Mouse (Mus musculus): ENCODE data around the gene Grcc10. TPM values are rescaled to one million over a fixed set of nuclear protein-coding genes. Genes with fewer than 3 reads are reported as not detected.
A peak's percentile ranks its signal among the peaks of the same experiment; 100 is the strongest.

The Grcc10 gene
- polyA plus RNA-seq, 1 experiment from 2014 or later, result 380 TPM

DNA sequence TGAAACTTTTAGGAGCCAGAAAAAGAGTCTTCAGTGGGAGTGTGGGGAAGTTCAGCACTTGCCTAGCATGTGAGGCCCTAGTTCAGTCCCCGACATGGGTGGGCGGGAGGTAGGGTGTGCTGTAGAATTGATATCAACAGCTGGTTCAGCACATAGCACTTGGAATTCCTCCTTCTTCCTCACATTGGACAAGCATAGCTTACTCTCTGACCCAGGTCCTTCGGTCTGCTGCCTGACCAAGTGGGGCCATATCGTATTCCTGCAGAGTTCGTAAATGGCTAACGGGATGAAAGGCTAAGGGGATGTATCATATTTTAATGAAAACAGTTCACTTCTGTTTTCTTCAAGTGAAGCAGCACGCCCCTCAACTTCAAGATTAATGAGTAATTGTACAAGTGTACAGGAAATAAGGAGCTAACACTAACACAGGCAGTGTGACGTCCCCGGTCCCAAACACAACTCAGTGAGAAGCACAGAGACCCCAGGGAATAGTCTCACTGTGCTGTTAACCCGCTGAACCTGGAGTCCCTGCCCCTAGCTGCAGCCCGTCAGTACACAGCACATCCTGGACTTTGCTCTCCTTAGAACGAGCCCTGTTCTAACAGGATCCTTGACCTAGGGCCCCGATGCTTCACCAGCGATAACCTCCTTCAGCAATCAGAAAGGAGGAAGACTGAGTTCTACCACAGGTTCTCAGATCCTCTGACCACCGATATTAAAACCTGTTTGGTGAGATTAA, 47.8 kb downstream of the Grcc10 start:
- Histone ChIP-seq H3K27ac (ENCODE audit: low read depth, low read length) (no peak overlapping the region), H3K9me3 (replicated peaks; ENCODE audit: control insufficient read depth, low read length) (no peaks in the 10 kb centered on the region), H3K36me3 (ENCODE audit: control insufficient read depth, insufficient read depth, low read length) (no peaks in the 10 kb centered on the region), H3K9ac (ENCODE audit: low read depth, low read length) (no peak overlapping the region), H3K4me2 (no peak overlapping the region), H3K27me3 (ENCODE audit: control insufficient read depth, insufficient read depth, low read length) (no peaks in the 10 kb centered on the region), H3K4me3 (ENCODE audit: low read depth, low read length) (no peak overlapping the region), H3K4me1 (ENCODE audit: control insufficient read depth, insufficient read depth, low read length) (no peaks in the 10 kb centered on the region)
- ATAC-seq (replicated peaks; ENCODE audit: insufficient number of reproducible peaks, low FRiP score, low TSS enrichment), result no peak
- WGBS (ENCODE audit: insufficient replicate concordance), result 72% methylated on average over 15 of the region's 15 CpGs

DNA sequence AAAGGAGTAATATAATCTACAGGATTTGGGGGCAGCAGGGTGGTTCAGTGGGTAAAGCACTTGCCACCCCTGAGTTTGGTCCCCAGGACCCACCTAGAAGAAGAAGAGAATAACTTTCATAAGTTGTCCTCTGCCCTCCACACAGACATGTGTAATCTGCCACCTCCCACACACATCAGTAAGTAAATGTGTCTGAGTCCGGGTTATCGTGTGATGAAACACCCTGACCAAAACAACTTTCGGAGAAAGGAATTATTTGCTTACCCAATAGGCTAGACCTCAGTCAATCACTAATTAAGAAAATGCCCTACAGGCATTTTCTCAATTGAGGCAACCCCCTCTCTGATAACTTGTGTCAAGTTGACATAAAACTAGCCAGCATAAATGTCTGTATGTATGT, 50.7 kb downstream of the Grcc10 start:
- no peak for ATAC-seq (replicated peaks; ENCODE audit: insufficient number of reproducible peaks, low FRiP score, low TSS enrichment)
- no peak overlapping the region for H3K27ac ChIP-seq (ENCODE audit: low read depth, low read length)
- 85% methylated on average over 3 of the region's 3 CpGs for WGBS (ENCODE audit: insufficient replicate concordance)
- no peak overlapping the region for H3K4me3 ChIP-seq (ENCODE audit: low read depth, low read length)
- no peaks in the 10 kb centered on the region for H3K36me3 ChIP-seq (ENCODE audit: control insufficient read depth, insufficient read depth, low read length)
- no peak overlapping the region for H3K9ac ChIP-seq (ENCODE audit: low read depth, low read length)
- no peak overlapping the region for H3K4me2 ChIP-seq
- H3K4me1 ChIP-seq (ENCODE audit: control insufficient read depth, insufficient read depth, low read length), result no peaks in the 10 kb centered on the region; the same call in 1 of the 2 replicates
- H3K27me3 ChIP-seq (ENCODE audit: control insufficient read depth, insufficient read depth, low read length), result no peaks in the 10 kb centered on the region
- H3K9me3 ChIP-seq (replicated peaks; ENCODE audit: control insufficient read depth, low read length), result no peaks in the 10 kb centered on the region

MicroRNAs within 50 kb of the gene (microRNA counts, 519-probe panel; counts per million panel counts)
- microRNA mmu-miR-141 (32.2 counts per million), microRNA mmu-miR-200c (2,986 counts per million, percentile 12 among the panel's probes with 10 or more counts)

Small RNA genes lying within 50 kb of the gene (microRNA-seq; reads per million reads assigned to microRNA genes)
- gene Mir141 (ENCODE audit: borderline number of aligned reads) (55.8 reads per million, percentile 59 among the genes with 10 or more reads in this experiment), gene Mir200c (ENCODE audit: borderline number of aligned reads) (448 reads per million, percentile 79 among the genes with 10 or more reads in this experiment)

Other genes with a start within 250 kb of the Grcc10 start
- gene C1rl, start 248.3 kb downstream of the Grcc10 start, polyA plus RNA-seq (2014; fragmentation: Nextera tagmentation; extraction: Ambion mirVana), result 0.16 and 0.35 TPM in 2 replicates
- 0.09 and 0.21 TPM in 2 replicates for gene C1ra, start 229.0 kb downstream of the Grcc10 start, polyA plus RNA-seq (2014; fragmentation: Nextera tagmentation; extraction: Ambion mirVana)
- gene C1s1, start 199.0 kb downstream of the Grcc10 start, polyA plus RNA-seq (2014; fragmentation: Nextera tagmentation; extraction: Ambion mirVana), result 0.26 TPM in 1 of 2 replicates, not detected in the other
- not detected in 2 replicates for gene C1rb, start 171.1 kb downstream of the Grcc10 start, polyA plus RNA-seq (2014; fragmentation: Nextera tagmentation; extraction: Ambion mirVana)
- not detected in 2 replicates for gene C1s2, start 105.3 kb downstream of the Grcc10 start, polyA plus RNA-seq (2014; fragmentation: Nextera tagmentation; extraction: Ambion mirVana)
- gene Lpcat3, start 78.3 kb downstream of the Grcc10 start, polyA plus RNA-seq (2014; fragmentation: Nextera tagmentation; extraction: Ambion mirVana), result 35.5 and 41.1 TPM in 2 replicates
- gene Emg1, start 29.2 kb downstream of the Grcc10 start, polyA plus RNA-seq (2014; fragmentation: Nextera tagmentation; extraction: Ambion mirVana), result 139 and 148 TPM in 2 replicates
- 335 and 336 TPM in 2 replicates for gene Phb2, start 29.0 kb downstream of the Grcc10 start, polyA plus RNA-seq (2014; fragmentation: Nextera tagmentation; extraction: Ambion mirVana)
- 4.8 and 6.9 TPM in 2 replicates for gene Ptpn6, start 2.7 kb downstream of the Grcc10 start, polyA plus RNA-seq (2014; fragmentation: Nextera tagmentation; extraction: Ambion mirVana)
- gene Gm45234, start 14.6 kb upstream of the Grcc10 start, polyA plus RNA-seq (2014; fragmentation: Nextera tagmentation; extraction: Ambion mirVana), result not detected in 2 replicates
- gene Atn1, start 15.2 kb upstream of the Grcc10 start, polyA plus RNA-seq (2014; fragmentation: Nextera tagmentation; extraction: Ambion mirVana), result 7.4 and 9.5 TPM in 2 replicates
- gene Eno2, start 28.3 kb upstream of the Grcc10 start, polyA plus RNA-seq (2014; fragmentation: Nextera tagmentation; extraction: Ambion mirVana), result 5.3 TPM in 2 replicates
- not detected in 2 replicates for gene Lrrc23, start 38.4 kb upstream of the Grcc10 start, polyA plus RNA-seq (2014; fragmentation: Nextera tagmentation; extraction: Ambion mirVana)
- 4.5 and 6.6 TPM in 2 replicates for gene Spsb2, start 67.3 kb upstream of the Grcc10 start, polyA plus RNA-seq (2014; fragmentation: Nextera tagmentation; extraction: Ambion mirVana)
- gene Tpi1, start 72.9 kb upstream of the Grcc10 start, polyA plus RNA-seq (2014; fragmentation: Nextera tagmentation; extraction: Ambion mirVana), result 1,419 and 1,543 TPM in 2 replicates
- 87.3 and 98.3 TPM in 2 replicates for gene Usp5, start 88.1 kb upstream of the Grcc10 start, polyA plus RNA-seq (2014; fragmentation: Nextera tagmentation; extraction: Ambion mirVana)
- gene Cdca3, start 88.2 kb upstream of the Grcc10 start, polyA plus RNA-seq (2014; fragmentation: Nextera tagmentation; extraction: Ambion mirVana), result 137 and 153 TPM in 2 replicates
- 5.4 and 6.6 TPM in 2 replicates for gene Gnb3, start 98.9 kb upstream of the Grcc10 start, polyA plus RNA-seq (2014; fragmentation: Nextera tagmentation; extraction: Ambion mirVana)
- 13.8 and 15.8 TPM in 2 replicates for gene P3h3, start 116.4 kb upstream of the Grcc10 start, polyA plus RNA-seq (2014; fragmentation: Nextera tagmentation; extraction: Ambion mirVana)
- 0.69 and 0.80 TPM in 2 replicates for gene Gpr162, start 122.6 kb upstream of the Grcc10 start, polyA plus RNA-seq (2014; fragmentation: Nextera tagmentation; extraction: Ambion mirVana)
- not detected in 2 replicates for gene Cd4, start 146.8 kb upstream of the Grcc10 start, polyA plus RNA-seq (2014; fragmentation: Nextera tagmentation; extraction: Ambion mirVana)
- gene Lag3, start 170.3 kb upstream of the Grcc10 start, polyA plus RNA-seq (2014; fragmentation: Nextera tagmentation; extraction: Ambion mirVana), result 1.1 and 1.3 TPM in 2 replicates
- gene Ptms, start 178.7 kb upstream of the Grcc10 start, polyA plus RNA-seq (2014; fragmentation: Nextera tagmentation; extraction: Ambion mirVana), result 138 and 158 TPM in 2 replicates
- 326 and 347 TPM in 2 replicates for gene Mlf2, start 190.0 kb upstream of the Grcc10 start, polyA plus RNA-seq (2014; fragmentation: Nextera tagmentation; extraction: Ambion mirVana)
- gene Cops7a, start 224.2 kb upstream of the Grcc10 start, polyA plus RNA-seq (2014; fragmentation: Nextera tagmentation; extraction: Ambion mirVana), result 134 and 142 TPM in 2 replicates

All from heart, embryonic 11.5 days (tissue).